In genomic region chr14:21031783-21032511, GRCm38 (mm10) we compare ENCODE assay signal across 8 mouse cellular contexts. TPM values are rescaled to one million over a fixed set of nuclear protein-coding genes. Genes with fewer than 3 reads are reported as not detected.
DNase-seq lines count a peak whose midpoint lies in the region; ATAC-seq and TF ChIP-seq lines count a peak whose summit lies in the region.

No protein-coding gene starts in this region.

- H3K9ac ChIP-seq in lung, embryonic 15.5 days: no peak overlapping the region
- no peak overlapping the region for H3K9ac ChIP-seq in stomach, embryonic 14.5 days (replicated peaks; ENCODE audit: low read depth, low read length)

- no peak overlapping the region for H3K4me2 ChIP-seq in lung, embryonic 15.5 days
- no peak overlapping the region for H3K4me2 ChIP-seq in stomach, embryonic 14.5 days (replicated peaks; ENCODE audit: low read depth, low read length)

- no peak for TF ChIP-seq CTCF in layer of hippocampus, adult 2 months (conservative IDR thresholded peaks at IDR 0.05)

- ATAC-seq in lung, embryonic 15.5 days (ENCODE audit: borderline replicate concordance, extremely low read depth, low FRiP score, low TSS enrichment): peak; percentile 59
- peak; percentile 46; the same call in 1 of the 2 replicates for ATAC-seq in stomach, embryonic 14.5 days (ENCODE audit: insufficient number of reproducible peaks, insufficient read depth, low FRiP score, low read depth)

- DNase-seq in layer of hippocampus, adult 2 months (ENCODE audit: low spot score in 2 of 2): peak; percentile 40 to 59
- DNase-seq in layer of hippocampus, postnatal 36 days: no peak
- peak; percentile 59 to 64 for DNase-seq in adrenal gland, postnatal 36 days
- DNase-seq in gastrocnemius, postnatal 25 days: peak; percentile 60
- DNase-seq in kidney, adult 18-20 months: peak; percentile 32
- no peak for DNase-seq in ovary, postnatal 14 days (ENCODE audit: low spot score)

- H3K4me3 ChIP-seq in layer of hippocampus, adult 2 months: no peak overlapping the region
- no peak overlapping the region for H3K4me3 ChIP-seq in lung, embryonic 15.5 days
- no peak overlapping the region for H3K4me3 ChIP-seq in stomach, embryonic 14.5 days (ENCODE audit: low read depth, low read length)

- H3K36me3 ChIP-seq in lung, embryonic 15.5 days: peaks cover 56% of the 10 kb centered on the region
- peaks cover 47% of the 10 kb centered on the region for H3K36me3 ChIP-seq in stomach, embryonic 14.5 days (ENCODE audit: control insufficient read depth, insufficient read depth, low read length)

- no peaks in the 10 kb centered on the region for H3K9me3 ChIP-seq in lung, embryonic 15.5 days
- no peaks in the 10 kb centered on the region for H3K9me3 ChIP-seq in stomach, embryonic 14.5 days (ENCODE audit: control insufficient read depth, low read depth, low read length)

- H3K4me1 ChIP-seq in lung, embryonic 15.5 days: 0 out of 2 replicates have a peak, but pooled peaks cover 11% of the 10 kb centered on the region
- H3K4me1 ChIP-seq in stomach, embryonic 14.5 days (ENCODE audit: control insufficient read depth, insufficient read depth, low read length): peaks cover 4% of the 10 kb centered on the region; the same call in 1 of the 2 replicates

- peak overlapping the region; percentile 81 for H3K27ac ChIP-seq in layer of hippocampus, adult 2 months
- H3K27ac ChIP-seq in lung, embryonic 15.5 days: peak overlapping the region; percentile 41
- H3K27ac ChIP-seq in stomach, embryonic 14.5 days (ENCODE audit: low read length): peak overlapping the region; percentile 21; the same call in 1 of the 2 replicates

- 61% methylated on average over 6 of the region's 6 CpGs for WGBS in lung, embryonic 15.5 days
- 72% methylated on average over 6 of the region's 6 CpGs for WGBS in stomach, embryonic 14.5 days

- no peaks in the 10 kb centered on the region for H3K27me3 ChIP-seq in lung, embryonic 15.5 days
- no peaks in the 10 kb centered on the region for H3K27me3 ChIP-seq in stomach, embryonic 14.5 days (ENCODE audit: control insufficient read depth, insufficient read depth, low read length)

RNA-seq across cellular contexts. Expression of gene Ap3m1, which starts 20.4 kb away (rescaled TPM):
- total RNA-seq in layer of hippocampus, adult 2 months (2021): 10 to 100 TPM; 67.0 to 70.9 TPM
- total RNA-seq in layer of hippocampus, postnatal 36 days (2021): 10 to 100 TPM; 76.3 to 78.0 TPM
- 10 to 100 TPM; 97.2 to 98.8 TPM for total RNA-seq in adrenal gland, postnatal 36 days (2021)
- 10 to 100 TPM; 32.5 to 34.9 TPM for total RNA-seq in gastrocnemius, postnatal 25 days (2021)
- polyA plus RNA-seq in lung, embryonic 15.5 days (2015; fragmentation: Nextera tagmentation; extraction: Ambion mirVana): 68.8 and 77.8 TPM in 2 replicates
- polyA plus RNA-seq in stomach, embryonic 14.5 days (2014; fragmentation: Nextera tagmentation; extraction: Ambion mirVana): 78.1 and 85.3 TPM in 2 replicates

RNA-seq across cellular contexts. Expression of gene Adk, which starts 20.4 kb away (rescaled TPM):
- 10 to 100 TPM; 62.5 to 72.3 TPM for total RNA-seq in layer of hippocampus, adult 2 months (2021)
- total RNA-seq in layer of hippocampus, postnatal 36 days (2021): 10 to 100 TPM; 62.6 to 77.3 TPM
- total RNA-seq in adrenal gland, postnatal 36 days (2021): 100 to 1,000 TPM; 114 to 134 TPM
- total RNA-seq in gastrocnemius, postnatal 25 days (2021): 100 to 1,000 TPM in 1 of 2 experiments, 10 to 100 TPM in 1; 96.4 to 109 TPM
- polyA plus RNA-seq in lung, embryonic 15.5 days (2015; fragmentation: Nextera tagmentation; extraction: Ambion mirVana): 197 and 203 TPM in 2 replicates
- polyA plus RNA-seq in stomach, embryonic 14.5 days (2014; fragmentation: Nextera tagmentation; extraction: Ambion mirVana): 139 and 145 TPM in 2 replicates

Comparison
In these comparisons a context has a peak if more than half of its experiments do, and no peak if none do; other contexts are left out.
1. DNase-seq: peak in layer of hippocampus, adult 2 months (2 of 2), adrenal gland, postnatal 36 days (2 of 2), gastrocnemius, postnatal 25 days (single experiment) and kidney, adult 18-20 months (single experiment); none in layer of hippocampus, postnatal 36 days (0 of 2) and ovary, postnatal 14 days (single experiment).
2. H3K27ac ChIP-seq: peak in every context shown above with its lines; median percentile 81 in layer of hippocampus, adult 2 months; 41 in lung, embryonic 15.5 days; 21 in stomach, embryonic 14.5 days.